Mouse (Mus musculus) C2C12 (cell line): ENCODE measurements around the gene Kirrel. TPM values are rescaled to one million over a fixed set of nuclear protein-coding genes. Genes with fewer than 3 reads are reported as not detected.

Experiments
- H3K27me3 ChIP-seq: one replicate; pipeline ENCODE4 v1.6.1; 2011; ENCODE audit not compliant: control insufficient read depth, insufficient read depth, insufficient read length
- H3K36me3 ChIP-seq: one replicate; pipeline ENCODE4 v1.6.1; 2011; ENCODE audit not compliant: control insufficient read depth, insufficient read depth
- H3K4me3 ChIP-seq: one replicate; pipeline ENCODE4 v1.5.1; 2011; ENCODE audit warnings: mild to moderate bottlenecking, control low read depth; ENCODE audit not compliant: poor library complexity, insufficient read depth, severe bottlenecking
- H3K79me2 ChIP-seq: one replicate; pipeline ENCODE4 v1.6.1; 2011; ENCODE audit not compliant: control insufficient read depth, insufficient read depth
- H3K79me3 ChIP-seq: one replicate; pipeline ENCODE4 v1.6.1; 2011; ENCODE audit warnings: low read depth, control low read depth
- H3ac ChIP-seq: one replicate; pipeline ENCODE3; 2011; ENCODE audit warnings: low read depth; ENCODE audit not compliant: control insufficient read depth, insufficient read length
- CEBPB ChIP-seq: IDR thresholded peaks from one replicate; pipeline ENCODE4 v1.6.1; 2011; ENCODE audit warnings: low read depth, mild to moderate bottlenecking, control low read depth, moderate library complexity
- CTCF ChIP-seq: IDR thresholded peaks from one replicate; pipeline ENCODE4 v1.5.1; 2011; ENCODE audit not compliant: control insufficient read depth, insufficient read depth, insufficient read length
- FOSL1 ChIP-seq: IDR thresholded peaks from one replicate; pipeline ENCODE4 v1.8.0; 2011; ENCODE audit warnings: mild to moderate bottlenecking, low read length; ENCODE audit not compliant: poor library complexity, insufficient read depth, severe bottlenecking
- MAX ChIP-seq: IDR thresholded peaks from one replicate; pipeline ENCODE4 v1.6.1; 2011; ENCODE audit warnings: mild to moderate bottlenecking, control low read depth
- MYOD1 ChIP-seq: IDR thresholded peaks from one replicate; pipeline ENCODE4 v1.6.1; 2011; ENCODE audit warnings: low read depth; ENCODE audit not compliant: control insufficient read depth, insufficient read length
- MYOG ChIP-seq: IDR thresholded peaks from one replicate; pipeline ENCODE4 v1.6.1; 2011; ENCODE audit not compliant: control insufficient read depth, insufficient read length; ENCODE audit errors: extremely low read depth
- USF1 ChIP-seq: IDR thresholded peaks from one replicate; pipeline ENCODE4 v1.6.1; 2011; ENCODE audit warnings: low read depth, mild to moderate bottlenecking, control low read depth, moderate library complexity
- polyA plus RNA-seq: library from polyadenylated mRNA; unstranded; fragments of >200 nt; fragmentation: generic; extraction: Trizol; gene quantifications from one replicate; pipeline ENCODE4 v1.2.1, GENCODE M21; 2012; ENCODE audit warnings: missing spikeins

The Kirrel gene
- polyA plus RNA-seq, 1 experiment = 42.4 TPM

DNA sequence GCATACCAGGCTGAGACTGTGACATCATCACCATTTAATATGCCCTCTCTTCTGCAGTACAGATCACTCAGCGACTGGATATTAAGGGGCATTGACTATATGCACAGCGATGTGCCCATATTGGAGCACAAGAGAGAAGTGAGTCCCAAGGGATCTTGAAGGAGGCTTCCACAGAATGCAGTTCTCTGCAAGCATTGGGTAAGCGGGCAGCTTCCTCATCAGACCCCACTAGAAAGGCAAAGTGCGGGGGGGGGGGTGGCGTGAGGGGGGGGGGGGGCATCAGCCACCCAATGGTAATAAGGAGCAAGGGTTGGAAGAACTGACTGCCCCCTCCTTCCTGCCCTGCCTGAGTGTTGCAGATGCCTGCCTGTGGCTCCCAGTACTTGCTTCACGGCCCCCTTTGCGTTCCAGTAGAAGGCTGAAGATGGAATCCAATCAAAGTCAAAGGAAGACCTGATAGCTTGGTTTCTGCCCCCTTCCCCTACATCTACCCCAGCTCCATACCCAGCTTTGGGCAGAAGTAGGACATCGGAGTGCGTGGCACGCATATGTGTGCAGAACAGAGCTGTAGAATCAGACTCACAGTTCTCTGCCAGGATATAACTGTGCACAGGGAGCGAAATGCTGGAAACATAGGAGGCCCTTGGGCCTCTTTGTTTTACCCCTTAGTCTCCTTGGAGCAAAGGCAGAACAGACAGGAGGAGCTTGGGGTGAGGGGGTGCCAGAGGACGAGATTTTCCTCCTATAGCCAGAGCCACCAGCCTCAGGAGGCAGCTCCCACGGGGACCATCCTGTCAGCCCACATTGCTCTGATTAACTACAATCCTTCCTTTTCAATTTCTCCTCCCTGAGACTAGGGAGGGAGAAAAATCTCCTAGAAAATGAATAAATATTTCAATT, 3.1 kb downstream of the Kirrel start:
- Histone ChIP-seq H3K27me3 (no peaks in the 10 kb centered on the region), H3K36me3 (peaks cover 28% of the 10 kb centered on the region), H3K79me2 (peaks cover 84% of the 10 kb centered on the region), H3K79me3 (peaks cover 74% of the 10 kb centered on the region), H3K4me3 (peak overlapping the region; percentile 54), H3ac (peak overlapping the region; percentile 2)
- TF ChIP-seq CTCF (no peak), CEBPB (no peak), FOSL1 (no peak), MYOG (no peak), MYOD1 (no peak), USF1 (no peak), MAX (no peak)

DNA sequence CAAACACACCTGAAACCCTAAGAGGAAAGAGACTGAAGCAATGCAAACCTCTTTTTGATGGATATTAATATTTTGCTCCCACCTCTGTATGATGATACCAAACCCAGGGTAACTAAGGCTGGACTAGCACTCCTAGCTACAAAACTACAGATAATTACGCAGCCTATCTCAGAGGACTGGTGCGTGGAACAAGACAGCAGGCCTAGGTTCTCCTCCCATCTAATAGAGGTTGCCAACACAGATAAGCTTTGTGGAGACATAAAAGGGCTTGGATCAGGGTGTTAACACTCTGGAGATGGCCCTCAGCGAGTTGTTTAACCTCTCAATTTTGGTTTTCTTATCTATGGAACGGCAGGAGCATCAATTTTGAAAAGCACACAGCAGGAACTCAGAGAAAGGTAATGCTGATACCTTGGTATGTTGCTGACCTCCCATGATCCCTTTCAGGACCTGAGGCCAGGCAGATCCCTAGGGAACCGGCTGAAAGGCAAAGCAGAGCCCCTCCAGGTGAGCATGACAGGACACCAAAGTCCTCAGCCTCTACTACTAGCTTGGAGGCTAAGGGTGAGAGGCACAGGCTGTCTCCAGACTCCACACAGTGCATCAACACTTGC, 5.0 kb downstream of the Kirrel start:
- no peak for TF ChIP-seq CTCF
- TF ChIP-seq CEBPB = no peak
- TF ChIP-seq USF1 = no peak
- no peak for TF ChIP-seq MYOD1
- no peak for TF ChIP-seq MAX
- TF ChIP-seq FOSL1 = no peak
- TF ChIP-seq MYOG = no peak
- Histone ChIP-seq H3K27me3 (no peaks in the 10 kb centered on the region), H3K36me3 (peaks cover 41% of the 10 kb centered on the region), H3K79me2 (peaks cover 100% of the 10 kb centered on the region), H3K4me3 (no peak overlapping the region), H3K79me3 (peaks cover 93% of the 10 kb centered on the region), H3ac (no peak overlapping the region)

DNA sequence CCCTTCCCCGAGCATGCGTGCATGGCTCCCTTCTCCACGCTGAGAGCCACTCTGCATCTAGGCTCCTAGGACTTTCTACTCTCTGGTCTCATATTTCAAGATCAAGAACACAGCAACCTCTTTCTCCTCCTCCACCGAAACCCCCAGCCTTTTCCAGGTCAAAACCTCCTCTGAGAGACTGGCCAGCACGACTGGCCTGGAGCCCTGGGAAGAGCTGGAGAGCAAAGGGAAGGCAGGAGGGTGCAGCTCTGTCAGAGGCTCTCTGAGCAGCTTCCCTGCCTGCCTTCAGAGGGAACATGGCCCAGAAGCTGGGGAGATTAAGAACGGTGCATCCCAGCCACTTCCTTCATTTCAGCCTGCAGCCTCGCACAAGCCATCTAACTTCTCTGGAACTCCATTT, 5.8 kb downstream of the Kirrel start:
- peaks cover 100% of the 10 kb centered on the region for H3K79me2 ChIP-seq
- TF ChIP-seq FOSL1 = no peak
- TF ChIP-seq MYOD1 = no peak
- TF ChIP-seq CTCF = no peak
- no peak for TF ChIP-seq MYOG
- TF ChIP-seq CEBPB = no peak
- no peak for TF ChIP-seq USF1
- no peak for TF ChIP-seq MAX
- H3K4me3 ChIP-seq = no peak overlapping the region
- H3K36me3 ChIP-seq = peaks cover 49% of the 10 kb centered on the region
- no peak overlapping the region for H3ac ChIP-seq
- peaks cover 96% of the 10 kb centered on the region for H3K79me3 ChIP-seq
- no peaks in the 10 kb centered on the region for H3K27me3 ChIP-seq

DNA sequence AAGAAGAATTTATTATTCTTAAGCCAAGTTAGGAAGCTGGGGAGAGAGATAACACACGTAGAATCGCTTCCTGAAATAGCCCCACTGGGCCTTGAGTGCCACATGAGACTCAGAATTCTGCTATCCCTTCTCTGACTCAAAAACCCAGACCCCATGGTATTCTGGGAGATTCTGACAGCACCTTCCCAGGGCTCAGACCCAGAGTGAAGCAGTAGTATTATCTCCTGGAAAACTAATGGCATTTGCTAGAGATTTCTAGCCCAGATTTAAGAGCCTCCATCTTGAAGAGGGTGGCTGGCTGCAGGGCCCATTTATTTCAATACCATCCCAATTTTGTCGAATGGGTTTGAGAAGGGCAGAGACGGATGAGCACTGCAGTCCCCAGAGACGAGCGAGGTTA, 6.9 kb downstream of the Kirrel start:
- TF ChIP-seq MAX (no peak), MYOG (no peak), CEBPB (no peak), CTCF (no peak), MYOD1 (no peak), FOSL1 (no peak), USF1 (no peak)

DNA sequence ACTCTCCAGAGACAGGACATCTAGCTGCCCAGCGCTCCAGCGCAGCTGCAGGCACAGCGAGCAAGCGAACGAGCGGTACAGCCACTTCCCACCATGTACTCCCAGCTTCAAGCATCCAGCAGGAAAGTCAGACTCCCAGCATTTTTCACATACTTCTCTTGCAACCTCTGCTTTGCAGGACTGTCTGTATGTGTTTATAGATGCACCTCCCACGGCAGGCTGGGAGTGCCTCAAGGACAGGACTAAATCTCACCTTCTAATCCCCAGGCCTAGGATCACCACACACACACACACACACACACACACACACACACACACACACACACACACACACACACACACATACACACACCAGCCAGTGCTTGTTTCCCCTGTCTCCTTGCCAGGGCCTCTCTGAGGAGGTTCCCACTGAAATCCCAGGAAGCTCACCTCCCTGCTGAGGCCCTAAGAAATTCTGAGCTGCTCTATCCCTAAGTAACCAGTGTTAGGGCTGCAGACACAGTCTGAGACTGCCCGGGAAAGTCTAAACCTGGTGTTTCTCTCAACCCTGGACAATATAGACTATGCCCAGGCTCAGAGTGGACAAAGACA, 9.2 kb downstream of the Kirrel start:
- Histone ChIP-seq H3ac (no peak overlapping the region), H3K79me3 (peaks cover 97% of the 10 kb centered on the region), H3K27me3 (no peaks in the 10 kb centered on the region), H3K4me3 (no peak overlapping the region), H3K79me2 (peaks cover 100% of the 10 kb centered on the region), H3K36me3 (peaks cover 71% of the 10 kb centered on the region)
- TF ChIP-seq FOSL1 = no peak
- no peak for TF ChIP-seq CTCF
- TF ChIP-seq MYOD1 = no peak
- TF ChIP-seq MAX = no peak
- TF ChIP-seq USF1 = no peak
- no peak for TF ChIP-seq MYOG
- no peak for TF ChIP-seq CEBPB

More for the DNA sequence above, 6.9 kb downstream of the Kirrel start:
- Histone ChIP-seq H3ac (no peak overlapping the region), H3K79me3 (peaks cover 96% of the 10 kb centered on the region), H3K36me3 (peaks cover 58% of the 10 kb centered on the region), H3K79me2 (peaks cover 100% of the 10 kb centered on the region), H3K4me3 (no peak overlapping the region), H3K27me3 (no peaks in the 10 kb centered on the region)
